Mouse (Mus musculus) CH12.LX (cell line): ENCODE results near the gene Krt8. TPM values are rescaled to one million over a fixed set of nuclear protein-coding genes. Genes with fewer than 3 reads are reported as not detected.
A peak's percentile ranks its signal among the peaks of the same experiment; 100 is the strongest.

Experiments used
- DNase-seq: peaks from one replicate; pipeline ENCODE4 v3.0.0-alpha.2; 2013; ENCODE audit errors: extremely low read depth
- H3K27ac ChIP-seq: 2 replicates; pipeline ENCODE4 v1.5.1; 2012; ENCODE audit warnings: low read depth, mild to moderate bottlenecking, control low read depth, moderate library complexity; ENCODE audit not compliant: insufficient read depth
- H3K27me3 ChIP-seq: replicated peaks from 2 replicates; pipeline ENCODE3; 2012; ENCODE audit warnings: inconsistent platforms
- H3K36me3 ChIP-seq, 2 experiments: replicated peaks in 1 of 2; 2 replicates each; pipeline versions ENCODE3 to v1.6.1; 2012; ENCODE audit warnings: inconsistent platforms in 1 of 2, low read length in 1 of 2, mild to moderate bottlenecking in 1 of 2, mixed read lengths in 1 of 2, moderate library complexity in 1 of 2; ENCODE audit not compliant: control insufficient read depth in 1 of 2, insufficient read depth in 1 of 2
- H3K4me1 ChIP-seq, 2 experiments: 2 replicates each; pipeline ENCODE4 v1.6.1; 2012; ENCODE audit warnings: inconsistent platforms in 1 of 2, moderate library complexity in 1 of 2; ENCODE audit not compliant: insufficient read depth in 2 of 2, control insufficient read depth in 1 of 2
- H3K4me2 ChIP-seq: 2 replicates; pipeline ENCODE4 v1.6.1; 2012; ENCODE audit warnings: low read depth, mild to moderate bottlenecking, control low read depth; ENCODE audit not compliant: poor library complexity, insufficient read depth, severe bottlenecking
- H3K4me3 ChIP-seq, 3 experiments: fragments of 150-350 bp in 1 of 3; sonication (generic) in 1 of 3; replicated peaks in 1 of 3; 2 replicates each; pipeline versions ENCODE3 to v1.5.1; 2011 to 2012; ENCODE audit warnings: low read depth in 2 of 3, low read length in 2 of 3, mild to moderate bottlenecking in 2 of 3, moderate library complexity in 2 of 3, control low read depth in 1 of 3, improper control_type of control experiment in 1 of 3, inconsistent platforms in 1 of 3, mixed read lengths in 1 of 3; ENCODE audit not compliant: poor library complexity in 1 of 3
- H3K79me2 ChIP-seq: replicated peaks from 2 replicates; pipeline ENCODE4 v1.6.1; 2012; ENCODE audit warnings: mild to moderate bottlenecking, moderate library complexity; ENCODE audit not compliant: control insufficient read depth, poor library complexity, insufficient read depth, severe bottlenecking; ENCODE audit errors: extremely low read depth
- H3K9ac ChIP-seq: 2 replicates; pipeline ENCODE4 v1.6.1; 2012; ENCODE audit warnings: low read depth, mild to moderate bottlenecking, control low read depth, moderate library complexity; ENCODE audit not compliant: insufficient read depth
- H3K9me3 ChIP-seq: replicated peaks from 2 replicates; pipeline ENCODE3; 2012; ENCODE audit warnings: low read length, inconsistent platforms, mixed read lengths
- BHLHE40 ChIP-seq: IDR thresholded peaks from 2 replicates; pipeline ENCODE4 v1.6.1; 2011; ENCODE audit warnings: mild to moderate bottlenecking, low read depth, low read length, improper control_type of control experiment
- CHD2 ChIP-seq: IDR thresholded peaks from 2 replicates; pipeline ENCODE4 v1.6.1; 2011; ENCODE audit warnings: low read length, improper control_type of control experiment
- CTCF ChIP-seq, 2 experiments: IDR thresholded peaks in 1 of 2; conservative IDR thresholded peaks in 1 of 2; 2 replicates each; pipeline ENCODE4 v1.5.1; 2011 to 2012; ENCODE audit warnings: low read depth in 2 of 2, low read length in 2 of 2, improper control_type of control experiment in 1 of 2, inconsistent platforms in 1 of 2, mild to moderate bottlenecking in 1 of 2, moderate library complexity in 1 of 2
- E2F4 ChIP-seq: IDR thresholded peaks from 2 replicates; pipeline ENCODE4 v1.6.1; 2011; ENCODE audit warnings: low read depth, low read length, improper control_type of control experiment; ENCODE audit not compliant: insufficient replicate concordance
- ETS1 ChIP-seq: conservative IDR thresholded peaks from 2 replicates; pipeline ENCODE4 v1.6.1; 2012; ENCODE audit warnings: low read depth, mild to moderate bottlenecking, inconsistent platforms, low read length, improper control_type of control experiment, moderate library complexity
- GABPA ChIP-seq: IDR thresholded peaks from 2 replicates; pipeline ENCODE4 v1.6.1; 2012; ENCODE audit warnings: low read depth, low read length, improper control_type of control experiment, inconsistent platforms; ENCODE audit not compliant: insufficient replicate concordance
- HCFC1 ChIP-seq: IDR thresholded peaks from 2 replicates; pipeline ENCODE4 v1.6.1; 2012; ENCODE audit warnings: low read depth, mild to moderate bottlenecking, inconsistent platforms, low read length, improper control_type of control experiment
- IRF4 ChIP-seq: IDR thresholded peaks from 2 replicates; pipeline ENCODE4 v1.6.1; 2014; ENCODE audit warnings: low read depth, mild to moderate bottlenecking, inconsistent platforms, low read length, improper control_type of control experiment
- JUND ChIP-seq: conservative IDR thresholded peaks from 2 replicates; pipeline ENCODE4 v1.6.1; 2011; ENCODE audit warnings: low read depth, low read length, improper control_type of control experiment
- KAT2A ChIP-seq: IDR thresholded peaks from 2 replicates; pipeline ENCODE4 v1.6.1; 2012; ENCODE audit warnings: low read length, improper control_type of control experiment, inconsistent platforms; ENCODE audit not compliant: insufficient replicate concordance
- MEF2A ChIP-seq: IDR thresholded peaks from 2 replicates; pipeline ENCODE4 v1.6.1; 2014; ENCODE audit warnings: low read depth, mild to moderate bottlenecking, inconsistent platforms, low read length, improper control_type of control experiment, borderline replicate concordance
- MXI1 ChIP-seq: IDR thresholded peaks from 2 replicates; pipeline ENCODE4 v1.6.1; 2011; ENCODE audit warnings: mild to moderate bottlenecking, low read depth, low read length, improper control_type of control experiment
- MYC ChIP-seq: IDR thresholded peaks from 2 replicates; pipeline ENCODE4 v1.6.1; 2011; ENCODE audit warnings: low read depth, mild to moderate bottlenecking, improper control_type of control experiment, low read length
- NRF1 ChIP-seq: IDR thresholded peaks from 2 replicates; pipeline ENCODE4 v1.6.1; 2014; ENCODE audit warnings: low read depth, mild to moderate bottlenecking, inconsistent platforms, low read length, improper control_type of control experiment, moderate library complexity
- POLR2A ChIP-seq: IDR thresholded peaks from 2 replicates; pipeline ENCODE4 v1.6.1; 2011; ENCODE audit warnings: low read depth, mild to moderate bottlenecking, improper control_type of control experiment, low read length
- POLR2AphosphoS2 ChIP-seq: IDR thresholded peaks from 2 replicates; pipeline ENCODE4 v1.6.1; 2011; ENCODE audit warnings: low read depth, low read length, improper control_type of control experiment
- RAD21 ChIP-seq: IDR thresholded peaks from 2 replicates; pipeline ENCODE4 v1.6.1; 2011; ENCODE audit warnings: low read depth, mild to moderate bottlenecking, low read length, improper control_type of control experiment, moderate library complexity
- SIN3A ChIP-seq: IDR thresholded peaks from 2 replicates; pipeline ENCODE4 v1.6.1; 2012; ENCODE audit warnings: low read length, improper control_type of control experiment, inconsistent platforms
- SMC3 ChIP-seq: IDR thresholded peaks from 2 replicates; pipeline ENCODE4 v1.6.1; 2011; ENCODE audit warnings: low read depth, low read length, improper control_type of control experiment
- TCF12 ChIP-seq: IDR thresholded peaks from 2 replicates; pipeline ENCODE4 v1.6.1; 2014; ENCODE audit warnings: low read depth, mild to moderate bottlenecking, inconsistent platforms, low read length, improper control_type of control experiment
- UBTF ChIP-seq: IDR thresholded peaks from 2 replicates; pipeline ENCODE4 v1.6.1; 2012; ENCODE audit warnings: low read depth, mild to moderate bottlenecking, inconsistent platforms, low read length, improper control_type of control experiment, moderate library complexity
- USF1 ChIP-seq: IDR thresholded peaks from 2 replicates; pipeline ENCODE4 v1.6.1; 2014; ENCODE audit warnings: low read depth, mild to moderate bottlenecking, inconsistent platforms, low read length, improper control_type of control experiment
- USF2 ChIP-seq: conservative IDR thresholded peaks from 2 replicates; pipeline ENCODE4 v1.6.1; 2011; ENCODE audit warnings: low read depth, low read length, improper control_type of control experiment
- ZMIZ1 ChIP-seq: IDR thresholded peaks from 2 replicates; pipeline ENCODE4 v1.6.1; 2012; ENCODE audit warnings: low read depth, mild to moderate bottlenecking, inconsistent platforms, low read length, improper control_type of control experiment
- ZNF384 ChIP-seq: IDR thresholded peaks from 2 replicates; pipeline ENCODE4 v1.6.1; 2012; ENCODE audit warnings: low read depth, low read length, improper control_type of control experiment, inconsistent platforms
- dilution Hi-C: fragments of 300-500 bp; cut with MboI; formaldehyde crosslinking; loops from 2 replicates; pipeline ENCODE4 v1.14.3; 2020; ENCODE audit warnings: low sequenced_read_pairs; ENCODE audit not compliant: extremely low pct_unique_long_range_greater_than_20kb, extremely low pct_ligation_motif_present
- in situ Hi-C: fragments of 300-500 bp; cut with MboI; formaldehyde crosslinking; loops from 3 replicates; pipeline ENCODE4 v1.14.3; 2019; ENCODE audit warnings: low sequenced_read_pairs, low pct_ligation_motif_present, low pct_unique_long_range_greater_than_20kb, mixed read lengths
- polyA plus RNA-seq: library from polyadenylated mRNA; unstranded; fragments of >175 nt; gene quantifications from 2 replicates; pipeline ENCODE4 v1.2.1, GENCODE M21; 2012; ENCODE audit warnings: low read depth; ENCODE audit not compliant: insufficient read length
- total RNA-seq, 2 experiments: library from RNA; depleted of rRNA; stranded (reverse); fragments of 300-350 nt in 1 of 2; fragments of >200 nt in 1 of 2; gene quantifications; 2 replicates each; pipeline ENCODE4 v1.2.3; 2012 to 2014

Krt8 gene
- total and polyA plus RNA-seq, 3 experiments = not detected

DNA sequence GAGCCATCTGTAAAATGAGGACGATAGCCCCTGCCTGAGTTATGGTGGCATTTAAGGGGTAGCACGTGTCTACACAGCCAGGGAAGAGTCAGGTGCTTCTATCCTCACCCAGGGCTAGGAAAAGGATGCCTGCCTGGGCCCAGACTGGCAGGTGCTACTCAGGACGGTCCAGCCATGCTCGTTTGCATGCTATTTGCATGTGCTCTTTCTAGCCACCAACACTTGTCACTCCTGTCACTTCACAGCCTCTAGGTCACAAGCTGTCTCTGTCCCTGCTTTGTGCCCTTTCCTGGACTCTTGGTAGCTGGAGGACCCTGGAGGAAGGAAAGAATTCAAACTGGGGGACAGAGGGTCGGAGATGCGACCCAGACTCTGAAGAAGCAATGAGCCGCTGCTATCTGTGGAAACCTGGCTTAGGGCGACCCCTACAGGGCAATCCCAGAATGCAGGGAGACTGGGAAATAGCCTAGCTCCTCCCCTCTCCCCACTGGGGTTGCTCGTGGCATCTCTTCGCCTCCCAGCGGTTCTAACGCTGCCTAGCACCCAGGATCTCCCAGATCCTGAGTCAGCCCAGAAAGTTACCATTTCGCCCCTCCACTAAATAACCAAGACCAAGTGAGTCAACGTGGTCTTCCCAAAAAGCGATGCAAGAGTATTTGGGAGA is 30.7 kb downstream of the Krt8 start (continued):
- TF ChIP-seq HCFC1 = no peak; the same call in 1 of the 2 replicates
- no peak for TF ChIP-seq ETS1
- TF ChIP-seq BHLHE40 = peak; percentile 73
- TF ChIP-seq USF2 = no peak
- TF ChIP-seq TCF12 = peak; percentile 66; the same call in 1 of the 2 replicates
- TF ChIP-seq SIN3A = peak; percentile 46; the same call in 1 of the 2 replicates
- TF ChIP-seq MEF2A = peak; percentile 54; the same call in 1 of the 2 replicates
- TF ChIP-seq RAD21 = peak; percentile 95
- no peak for TF ChIP-seq GABPA
- no peak for TF ChIP-seq POLR2A
- TF ChIP-seq IRF4 = peak; percentile 73
- TF ChIP-seq SMC3 = peak; percentile 86
- 0 out of 2 replicates have a peak, but pooled peaks have one; percentile 12 for TF ChIP-seq JUND

DNA sequence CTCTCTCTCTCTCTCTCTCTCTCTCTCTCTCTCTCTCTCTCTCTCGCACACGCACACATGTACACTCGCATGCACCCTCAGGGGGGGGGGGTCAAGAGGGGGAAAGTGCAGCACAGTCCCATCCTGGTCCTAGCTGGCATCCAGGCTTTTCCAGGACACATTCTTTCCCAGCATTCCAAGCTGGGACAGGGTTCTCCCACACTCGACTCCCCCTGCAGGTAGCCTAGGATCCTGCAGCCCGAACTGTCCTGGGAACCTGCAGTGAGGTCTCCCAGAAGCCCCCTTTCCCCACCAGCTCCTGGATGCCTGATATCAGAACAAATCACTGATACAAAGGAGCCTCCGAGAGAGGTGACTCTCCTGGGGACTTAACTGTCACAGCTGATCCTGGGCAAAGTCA is 33.7 kb downstream of the Krt8 start:
- no peak for TF ChIP-seq UBTF
- TF ChIP-seq CTCF (conservative IDR thresholded peaks at IDR 0.05 in 1 of 2, IDR thresholded peaks at IDR 0.05 in 1 of 2; ENCODE audit: low read depth in 2 of 2, low read length in 2 of 2) = peak; percentile 40 to 45; a peak in 3 of 4 replicates
- TF ChIP-seq SMC3 = peak; percentile 18; the same call in 1 of the 2 replicates
- TF ChIP-seq ETS1 = no peak
- H3K79me2 ChIP-seq = no peaks in the 10 kb centered on the region
- H3K4me1 ChIP-seq = peaks cover 0 to 13% of the 10 kb centered on the region in 2 experiments; a peak in 2 of 4 replicates
- dilution Hi-C loops (no loop called here), in situ Hi-C loops (loop anchor here (10.0 kb wide), 2 partner anchors 126 to 446 kb away; no protein-coding TSS in a partner anchor)
- peaks cover 87% of the 10 kb centered on the region for H3K27me3 ChIP-seq
- H3K36me3 ChIP-seq = no peaks in the 10 kb centered on the region
- no peak overlapping the region for H3K4me2 ChIP-seq
- no peak overlapping the region for H3K4me3 ChIP-seq
- no peak overlapping the region for H3K9ac ChIP-seq
- DNase-seq = no peak
- H3K27ac ChIP-seq = no peak overlapping the region
- H3K9me3 ChIP-seq = no peaks in the 10 kb centered on the region

DNA sequence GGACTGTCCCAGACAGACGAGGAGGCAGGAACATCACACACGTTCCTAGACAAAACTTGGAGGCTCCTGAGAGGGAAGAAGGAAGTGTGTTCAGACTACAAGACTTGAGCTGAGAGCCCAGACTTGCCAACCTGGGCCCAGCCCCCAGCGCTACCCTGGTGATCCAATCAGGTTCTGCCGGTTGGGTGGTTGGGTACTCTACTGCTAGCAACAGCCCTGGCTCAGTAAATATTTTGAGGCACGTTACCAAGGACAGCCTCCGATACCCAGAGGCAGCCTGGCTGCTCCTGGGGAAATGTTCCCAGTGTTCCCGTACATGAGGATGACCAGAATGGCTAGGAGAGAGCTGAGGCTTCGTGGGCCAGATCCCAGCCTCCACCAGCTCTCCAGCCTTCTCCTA is 37.5 kb downstream of the Krt8 start:
- H3K27me3 ChIP-seq = peaks cover 90% of the 10 kb centered on the region

More for the DNA sequence above, 37.5 kb downstream of the Krt8 start:
- no peak overlapping the region for H3K9ac ChIP-seq
- in situ Hi-C loops (no loop called here), dilution Hi-C loops (no loop called here)
- no peak overlapping the region for H3K4me3 ChIP-seq
- no peak overlapping the region for H3K27ac ChIP-seq
- no peak overlapping the region for H3K4me2 ChIP-seq
- H3K79me2 ChIP-seq = no peaks in the 10 kb centered on the region
- TF ChIP-seq MYC (no peak), JUND (no peak), ZNF384 (no peak), E2F4 (no peak), SMC3 (no peak), KAT2A (no peak), TCF12 (no peak), NRF1 (no peak), ZMIZ1 (no peak), CHD2 (no peak), GABPA (no peak), POLR2AphosphoS2 (no peak), MXI1 (no peak), SIN3A (no peak), ETS1 (no peak), USF1 (no peak), UBTF (no peak)
- no peaks in the 10 kb centered on the region for H3K9me3 ChIP-seq
- no peak for DNase-seq
- no peaks in the 10 kb centered on the region for H3K4me1 ChIP-seq
- no peaks in the 10 kb centered on the region for H3K36me3 ChIP-seq
